Mouse (Mus musculus): ENCODE measurements at regions not wholly inside any gene's neighbourhood (a gene's known extent, or its start where the extent isn't known, plus 50 kb on each side); places are given as distances from the start of the nearest gene placed in this dataset.

DNA sequence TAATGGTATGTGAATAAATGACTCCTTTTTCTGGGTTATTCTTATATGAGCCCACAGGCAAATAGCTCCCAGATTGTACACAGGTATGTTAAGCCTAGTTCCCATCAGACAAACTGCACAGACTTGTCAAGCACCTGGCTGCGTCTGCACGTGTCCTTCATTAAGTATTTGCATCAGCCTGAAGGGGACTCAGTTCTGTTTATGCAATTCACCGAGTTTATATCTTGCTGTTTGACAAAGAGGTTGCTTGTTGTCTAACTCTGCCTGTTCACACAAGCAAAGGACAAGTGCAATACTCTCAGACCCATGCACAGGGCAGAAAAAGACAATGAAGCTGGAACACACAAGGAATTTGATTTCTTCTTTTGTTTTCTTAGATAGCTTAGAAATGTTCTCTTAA is 215.2 kb downstream of the Arl4a start:
- Histone ChIP-seq H3K27me3 (ENCODE audit: control insufficient read depth, insufficient read depth, low read length) (no peaks in the 10 kb centered on the region), H3K9ac (replicated peaks; ENCODE audit: low read depth, low read length) (no peak overlapping the region), H3K27ac (ENCODE audit: low read length) (no peak overlapping the region), H3K4me3 (ENCODE audit: low read depth, low read length) (no peak overlapping the region), H3K4me2 (replicated peaks; ENCODE audit: low read depth, low read length) (no peak overlapping the region), H3K4me1 (ENCODE audit: control insufficient read depth, insufficient read depth, low read length) (no peaks in the 10 kb centered on the region), H3K9me3 (ENCODE audit: control insufficient read depth, low read depth, low read length) (no peaks in the 10 kb centered on the region), H3K36me3 (ENCODE audit: control insufficient read depth, insufficient read depth, low read length) (no peaks in the 10 kb centered on the region)
- WGBS: 54% methylated on average over 3 of the region's 3 CpGs
- no peak for ATAC-seq (ENCODE audit: insufficient number of reproducible peaks, insufficient read depth, low FRiP score, low read depth)

GRCm38 (mm10) chr12:39801536-39801935 is 236.3 kb downstream of the Arl4a start:
- Histone ChIP-seq H3K4me3 (ENCODE audit: low read depth, low read length) (no peak overlapping the region), H3K4me1 (ENCODE audit: control insufficient read depth, insufficient read depth, low read length) (no peaks in the 10 kb centered on the region), H3K36me3 (ENCODE audit: control insufficient read depth, insufficient read depth, low read length) (no peaks in the 10 kb centered on the region), H3K9me3 (ENCODE audit: control insufficient read depth, low read depth, low read length) (no peaks in the 10 kb centered on the region), H3K27me3 (ENCODE audit: control insufficient read depth, insufficient read depth, low read length) (no peaks in the 10 kb centered on the region), H3K4me2 (replicated peaks; ENCODE audit: low read depth, low read length) (no peak overlapping the region), H3K9ac (replicated peaks; ENCODE audit: low read depth, low read length) (no peak overlapping the region), H3K27ac (ENCODE audit: low read length) (no peak overlapping the region)
- no peak for ATAC-seq (ENCODE audit: insufficient number of reproducible peaks, insufficient read depth, low FRiP score, low read depth)
- WGBS: 25% methylated on average over 4 of the region's 4 CpGs

GRCm38 (mm10) chr12:39797843-39798242 is 240.0 kb downstream of the Arl4a start:
- ATAC-seq (ENCODE audit: insufficient number of reproducible peaks, insufficient read depth, low FRiP score, low read depth): no peak
- H3K4me3 ChIP-seq (ENCODE audit: low read depth, low read length): no peak overlapping the region
- H3K27ac ChIP-seq (ENCODE audit: low read length): no peak overlapping the region
- no peaks in the 10 kb centered on the region for H3K9me3 ChIP-seq (ENCODE audit: control insufficient read depth, low read depth, low read length)
- H3K9ac ChIP-seq (replicated peaks; ENCODE audit: low read depth, low read length): no peak overlapping the region
- no peak overlapping the region for H3K4me2 ChIP-seq (replicated peaks; ENCODE audit: low read depth, low read length)
- H3K36me3 ChIP-seq (ENCODE audit: control insufficient read depth, insufficient read depth, low read length): no peaks in the 10 kb centered on the region
- H3K4me1 ChIP-seq (ENCODE audit: control insufficient read depth, insufficient read depth, low read length): no peaks in the 10 kb centered on the region
- H3K27me3 ChIP-seq (ENCODE audit: control insufficient read depth, insufficient read depth, low read length): no peaks in the 10 kb centered on the region
- WGBS: 93% methylated on average over 2 of the region's 2 CpGs

DNA sequence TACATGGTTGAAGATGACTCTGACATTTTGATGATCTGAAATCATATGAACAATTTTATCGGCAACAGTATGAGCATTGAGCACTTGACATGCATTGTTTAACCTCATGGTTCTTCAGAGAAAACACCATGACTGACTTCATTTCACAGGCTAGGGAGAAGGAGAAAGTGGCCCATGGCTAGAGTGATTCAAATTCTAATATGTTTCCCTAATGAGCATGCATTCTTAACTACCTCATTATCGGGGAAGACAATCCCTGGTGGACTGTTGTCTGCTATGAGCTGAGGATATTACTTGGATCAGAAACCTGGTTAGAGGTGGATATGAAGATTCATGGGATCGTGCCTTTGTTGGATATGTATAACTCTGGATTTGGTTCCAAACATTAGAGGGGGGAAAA is 240.9 kb downstream of the Arl4a start:
- ATAC-seq (ENCODE audit: insufficient number of reproducible peaks, insufficient read depth, low FRiP score, low read depth): no peak
- Histone ChIP-seq H3K4me3 (ENCODE audit: low read depth, low read length) (no peak overlapping the region), H3K9ac (replicated peaks; ENCODE audit: low read depth, low read length) (no peak overlapping the region), H3K4me2 (replicated peaks; ENCODE audit: low read depth, low read length) (no peak overlapping the region), H3K36me3 (ENCODE audit: control insufficient read depth, insufficient read depth, low read length) (no peaks in the 10 kb centered on the region), H3K9me3 (ENCODE audit: control insufficient read depth, low read depth, low read length) (no peaks in the 10 kb centered on the region), H3K27ac (ENCODE audit: low read length) (no peak overlapping the region), H3K27me3 (ENCODE audit: control insufficient read depth, insufficient read depth, low read length) (no peaks in the 10 kb centered on the region), H3K4me1 (ENCODE audit: control insufficient read depth, insufficient read depth, low read length) (no peaks in the 10 kb centered on the region)
- 92% methylated on average over 3 of the region's 3 CpGs for WGBS

GRCm38 (mm10) chr12:39785026-39785425 is 252.8 kb downstream of the Arl4a start:
- Histone ChIP-seq H3K9ac (replicated peaks; ENCODE audit: low read depth, low read length) (no peak overlapping the region), H3K4me1 (ENCODE audit: control insufficient read depth, insufficient read depth, low read length) (no peaks in the 10 kb centered on the region), H3K36me3 (ENCODE audit: control insufficient read depth, insufficient read depth, low read length) (no peaks in the 10 kb centered on the region), H3K4me3 (ENCODE audit: low read depth, low read length) (no peak overlapping the region), H3K9me3 (ENCODE audit: control insufficient read depth, low read depth, low read length) (no peaks in the 10 kb centered on the region), H3K4me2 (replicated peaks; ENCODE audit: low read depth, low read length) (no peak overlapping the region), H3K27me3 (ENCODE audit: control insufficient read depth, insufficient read depth, low read length) (no peaks in the 10 kb centered on the region), H3K27ac (ENCODE audit: low read length) (no peak overlapping the region)
- no peak for ATAC-seq (ENCODE audit: insufficient number of reproducible peaks, insufficient read depth, low FRiP score, low read depth)
- 74% methylated on average over 3 of the region's 3 CpGs for whole genome bisulfite sequencing

DNA sequence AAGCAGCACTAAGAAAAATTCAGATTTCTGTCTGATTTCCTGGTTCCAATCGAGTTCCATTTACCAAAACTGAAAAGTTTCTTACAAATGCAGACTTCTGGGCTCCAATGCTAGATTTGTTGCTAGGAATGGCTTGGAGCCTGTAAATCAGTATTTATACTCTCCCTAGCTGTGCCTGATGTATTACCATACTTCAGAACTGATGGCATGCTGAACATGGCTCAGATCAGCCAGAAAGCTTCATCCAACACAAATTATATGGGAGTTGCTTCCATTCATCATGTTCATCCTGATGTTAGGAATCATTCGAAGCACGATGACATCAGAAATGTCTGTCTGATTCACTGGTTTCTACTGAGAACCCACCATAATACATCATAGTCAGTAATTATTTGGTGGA is 253.3 kb downstream of the Arl4a start:
- no peaks in the 10 kb centered on the region for H3K27me3 ChIP-seq (ENCODE audit: control insufficient read depth, insufficient read depth, low read length)
- no peak overlapping the region for H3K4me3 ChIP-seq (ENCODE audit: low read depth, low read length)
- H3K9ac ChIP-seq (replicated peaks; ENCODE audit: low read depth, low read length): no peak overlapping the region
- WGBS: 63% methylated on average over 3 of the region's 3 CpGs
- no peak for ATAC-seq (ENCODE audit: insufficient number of reproducible peaks, insufficient read depth, low FRiP score, low read depth)
- no peak overlapping the region for H3K27ac ChIP-seq (ENCODE audit: low read length)
- H3K9me3 ChIP-seq (ENCODE audit: control insufficient read depth, low read depth, low read length): no peaks in the 10 kb centered on the region
- H3K36me3 ChIP-seq (ENCODE audit: control insufficient read depth, insufficient read depth, low read length): no peaks in the 10 kb centered on the region
- H3K4me1 ChIP-seq (ENCODE audit: control insufficient read depth, insufficient read depth, low read length): no peaks in the 10 kb centered on the region
- no peak overlapping the region for H3K4me2 ChIP-seq (replicated peaks; ENCODE audit: low read depth, low read length)

DNA sequence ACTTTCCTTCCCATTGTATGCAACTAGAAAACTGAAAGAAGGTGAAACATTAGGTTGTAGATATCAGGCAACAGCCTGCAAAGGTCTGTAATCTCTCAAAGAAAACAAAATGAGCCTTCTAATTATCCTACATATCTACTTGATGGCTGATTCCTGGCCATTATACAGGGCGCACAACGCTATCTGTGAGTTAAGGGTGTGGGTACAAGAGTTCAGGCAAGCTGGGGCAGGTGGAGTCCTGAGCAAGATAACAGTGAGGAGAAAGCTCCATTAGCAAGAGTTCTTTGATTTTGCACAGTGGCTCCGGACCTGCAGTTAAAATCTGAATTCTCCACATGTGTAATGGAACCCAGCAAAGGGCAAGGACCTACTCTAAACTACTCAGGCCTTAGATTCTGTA is 261.7 kb downstream of the Arl4a start:
- Histone ChIP-seq H3K4me3 (ENCODE audit: low read depth, low read length) (no peak overlapping the region), H3K4me1 (ENCODE audit: control insufficient read depth, insufficient read depth, low read length) (no peaks in the 10 kb centered on the region), H3K9me3 (ENCODE audit: control insufficient read depth, low read depth, low read length) (no peaks in the 10 kb centered on the region), H3K36me3 (ENCODE audit: control insufficient read depth, insufficient read depth, low read length) (no peaks in the 10 kb centered on the region), H3K4me2 (replicated peaks; ENCODE audit: low read depth, low read length) (no peak overlapping the region), H3K27ac (ENCODE audit: low read length) (no peak overlapping the region), H3K27me3 (ENCODE audit: control insufficient read depth, insufficient read depth, low read length) (no peaks in the 10 kb centered on the region), H3K9ac (replicated peaks; ENCODE audit: low read depth, low read length) (no peak overlapping the region)
- 45% methylated on average over 3 of the region's 3 CpGs for WGBS
- no peak; the same call in 1 of the 2 replicates for ATAC-seq (ENCODE audit: insufficient number of reproducible peaks, insufficient read depth, low FRiP score, low read depth)

DNA sequence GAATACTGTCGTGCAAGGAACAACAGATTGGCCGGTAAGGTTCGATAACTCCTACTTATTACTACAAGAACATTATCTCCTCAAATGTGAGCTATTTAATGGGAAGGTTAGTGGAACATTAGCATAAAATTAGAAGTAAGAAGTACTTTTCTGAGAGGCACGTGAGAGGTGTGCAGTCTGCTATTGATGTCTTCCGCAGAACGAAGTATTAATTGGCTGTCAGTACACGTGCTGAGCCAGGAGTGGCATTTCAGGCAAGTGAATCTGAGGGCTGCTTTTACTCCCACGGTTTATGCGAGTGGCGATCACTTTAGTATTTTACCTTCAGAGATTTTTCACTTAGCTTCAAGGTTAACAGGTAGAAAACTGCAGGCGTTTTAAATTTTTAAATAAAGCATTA is 270.8 kb downstream of the Arl4a start:
- Histone ChIP-seq H3K9me3 (ENCODE audit: control insufficient read depth, low read depth, low read length) (no peaks in the 10 kb centered on the region), H3K9ac (replicated peaks; ENCODE audit: low read depth, low read length) (no peak overlapping the region), H3K4me1 (ENCODE audit: control insufficient read depth, insufficient read depth, low read length) (no peaks in the 10 kb centered on the region), H3K27ac (ENCODE audit: low read length) (no peak overlapping the region), H3K4me3 (ENCODE audit: low read depth, low read length) (no peak overlapping the region), H3K36me3 (ENCODE audit: control insufficient read depth, insufficient read depth, low read length) (no peaks in the 10 kb centered on the region), H3K27me3 (ENCODE audit: control insufficient read depth, insufficient read depth, low read length) (no peaks in the 10 kb centered on the region), H3K4me2 (replicated peaks; ENCODE audit: low read depth, low read length) (no peak overlapping the region)
- ATAC-seq (ENCODE audit: insufficient number of reproducible peaks, insufficient read depth, low FRiP score, low read depth): no peak
- WGBS: 81% methylated on average over 11 of the region's 11 CpGs

GRCm38 (mm10) chr12:39763529-39763928 is 274.3 kb downstream of the Arl4a start:
- 75% methylated on average over 3 of the region's 3 CpGs for WGBS

More at GRCm38 (mm10) chr12:39763529-39763928, 274.3 kb downstream of the Arl4a start:
- H3K27me3 ChIP-seq (ENCODE audit: control insufficient read depth, insufficient read depth, low read length): no peaks in the 10 kb centered on the region
- H3K9me3 ChIP-seq (ENCODE audit: control insufficient read depth, low read depth, low read length): no peaks in the 10 kb centered on the region
- no peak overlapping the region for H3K4me3 ChIP-seq (ENCODE audit: low read depth, low read length)
- no peak for ATAC-seq (ENCODE audit: insufficient number of reproducible peaks, insufficient read depth, low FRiP score, low read depth)
- no peaks in the 10 kb centered on the region for H3K36me3 ChIP-seq (ENCODE audit: control insufficient read depth, insufficient read depth, low read length)
- H3K27ac ChIP-seq (ENCODE audit: low read length): no peak overlapping the region
- H3K4me2 ChIP-seq (replicated peaks; ENCODE audit: low read depth, low read length): no peak overlapping the region
- H3K9ac ChIP-seq (replicated peaks; ENCODE audit: low read depth, low read length): no peak overlapping the region
- no peaks in the 10 kb centered on the region; the same call in 1 of the 2 replicates for H3K4me1 ChIP-seq (ENCODE audit: control insufficient read depth, insufficient read depth, low read length)

Data from stomach, embryonic 14.5 days (tissue).